Mouse (Mus musculus): Measurements from ENCODE around the gene Abhd17b.

- TF ChIP-seq CTCF (IDR thresholded peaks at IDR 0.05; ENCODE audit: insufficient read depth, low read length), result no peak
- TF ChIP-seq POLR2A (IDR thresholded peaks at IDR 0.05; ENCODE audit: borderline replicate concordance, extremely low read depth, low read depth, low read length), result peak; percentile 38; the same call in 1 of the 2 replicates
These were observed 457 bp upstream of the Abhd17b start, which contains the start of gene 1110059E24Rik for GRCm38 (mm10) chr19:21652285-21653171.
